Mouse (Mus musculus) heart, adult 2 months (tissue): ENCODE results near the gene Abcd3.
"Not testable (repeated sequence)": the region's sequence is repeated elsewhere in the genome, so short reads cannot be mapped to it uniquely, and the experiment has no call there.

Experiments
- CTCF ChIP-seq: fragments of 200-600 bp; IDR thresholded peaks from 2 replicates; pipeline ENCODE4 v1.8.1; 2022; ENCODE audit warnings: antibody characterized with exemption, mild to moderate bottlenecking, moderate library complexity
- POLR2A ChIP-seq: fragments of 200-500 bp; IDR thresholded peaks from 2 replicates; pipeline ENCODE4 v1.6.1; 2011; ENCODE audit warnings: mild to moderate bottlenecking, low read depth, low read length, control low read depth; ENCODE audit not compliant: insufficient read depth

GRCm38 (mm10) chr3:121741186-121741848 is 73.8 kb downstream of the Abcd3 start:
- not testable (repeated sequence) for TF ChIP-seq POLR2A, CTCF
